Mouse (Mus musculus) liver, adult 2 months (tissue): ENCODE data around the gene Adgrg7.

ENCODE experiments used
- CTCF ChIP-seq: fragments of 200-500 bp; IDR thresholded peaks from 2 replicates; pipeline ENCODE4 v1.5.1; 2011; ENCODE audit warnings: low read depth, low read length, control low read depth
- POLR2A ChIP-seq: fragments of 200-500 bp; IDR thresholded peaks from 2 replicates; pipeline ENCODE4 v1.6.1; 2011; ENCODE audit warnings: low read length, control low read depth; ENCODE audit not compliant: insufficient read depth; ENCODE audit errors: extremely low read depth

DNA sequence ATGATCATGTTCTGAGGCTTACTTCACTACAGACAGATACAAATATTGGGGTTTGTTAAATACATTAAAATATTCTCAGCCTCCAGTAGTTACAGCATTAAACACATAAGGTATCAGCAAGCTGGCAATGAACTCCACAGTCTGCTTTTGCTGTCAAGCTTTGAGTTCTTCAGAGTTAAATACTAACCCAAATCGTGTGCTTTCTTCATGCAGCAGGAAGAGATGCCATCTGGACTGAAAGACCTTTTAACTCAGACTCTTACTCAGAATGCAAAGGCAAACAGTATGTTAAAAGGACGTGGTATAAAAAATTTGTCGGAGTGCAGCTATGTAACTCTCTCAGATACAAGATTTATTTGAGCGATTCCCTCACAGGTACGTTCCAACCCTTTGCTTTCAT lies 108.9 kb downstream of the Adgrg7 start:
- TF ChIP-seq POLR2A (no peak), CTCF (no peak)
